Mouse (Mus musculus): ENCODE data around the gene Mroh8.

DNA sequence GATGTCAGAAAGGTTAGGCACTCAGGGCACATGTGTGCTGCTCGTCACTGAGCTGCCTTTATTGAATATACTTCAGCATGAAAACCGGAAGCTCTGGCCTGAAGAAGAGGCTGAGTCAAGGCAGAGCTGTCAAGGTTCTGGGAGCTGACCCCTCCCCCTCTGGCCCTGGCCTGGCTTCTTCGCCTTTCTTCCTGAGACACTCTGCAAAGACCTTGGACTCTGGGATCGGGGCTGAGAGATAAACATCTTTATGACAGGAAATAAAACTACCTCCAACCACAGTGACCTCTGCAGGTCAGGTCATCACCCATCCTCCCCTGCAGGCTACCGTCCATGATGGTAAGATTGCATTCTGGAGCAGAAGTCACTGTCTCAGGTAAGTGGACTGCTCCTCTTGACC lies 34.3 kb downstream of the Mroh8 start:
- TF ChIP-seq CTCF (IDR thresholded peaks at IDR 0.05; ENCODE audit: low read depth, low read length), result no peak
- TF ChIP-seq GATA1 (IDR thresholded peaks at IDR 0.05; ENCODE audit: borderline replicate concordance, low read length), result no peak
- TF ChIP-seq TAL1 (conservative IDR thresholded peaks at IDR 0.05; ENCODE audit: low read depth, low read length), result no peak
- no peak for TF ChIP-seq POLR2AphosphoS5 (IDR thresholded peaks at IDR 0.05; ENCODE audit: insufficient replicate concordance, low read depth, low read length)
- TF ChIP-seq GATA2 (IDR thresholded peaks at IDR 0.05; ENCODE audit: borderline replicate concordance, low read depth, low read length), result no peak

All from G1E (cell line).